Mouse (Mus musculus) Muller cell, postnatal 12 days (primary cell): ENCODE data around the gene Iqsec1.

Experiments
- DNase-seq: peaks from one replicate; pipeline ENCODE4 v3.0.0-alpha.2; 2015; ENCODE audit errors: inconsistent ontology term

Iqsec1 gene

GRCm38 (mm10) chr6:90953349-90953748, 35.1 kb downstream of the Iqsec1 start:
- no peak for DNase-seq

- no peak for DNase-seq
Observed at GRCm38 (mm10) chr6:90950936-90951335, 37.5 kb downstream of the Iqsec1 start.

DNA sequence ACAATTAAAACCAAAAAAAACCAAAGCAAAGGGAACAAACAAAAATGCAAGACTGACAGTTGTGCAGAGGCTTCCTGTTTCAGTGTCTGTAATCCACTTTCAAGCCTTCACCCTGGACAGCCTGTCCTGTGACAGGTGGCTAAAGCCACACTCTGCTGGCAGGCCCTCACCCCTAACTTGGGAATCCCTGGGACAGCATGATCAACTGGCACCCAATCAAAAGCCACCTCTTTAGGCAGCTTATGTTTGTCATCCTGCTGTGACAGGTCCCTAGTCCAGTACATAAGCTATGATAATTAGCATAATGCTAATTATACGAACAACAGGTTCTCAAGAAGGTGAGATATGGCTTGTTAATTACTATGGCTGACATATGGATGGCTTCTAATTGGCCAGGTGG, 40.4 kb downstream of the Iqsec1 start:
- DNase-seq: no peak

DNA sequence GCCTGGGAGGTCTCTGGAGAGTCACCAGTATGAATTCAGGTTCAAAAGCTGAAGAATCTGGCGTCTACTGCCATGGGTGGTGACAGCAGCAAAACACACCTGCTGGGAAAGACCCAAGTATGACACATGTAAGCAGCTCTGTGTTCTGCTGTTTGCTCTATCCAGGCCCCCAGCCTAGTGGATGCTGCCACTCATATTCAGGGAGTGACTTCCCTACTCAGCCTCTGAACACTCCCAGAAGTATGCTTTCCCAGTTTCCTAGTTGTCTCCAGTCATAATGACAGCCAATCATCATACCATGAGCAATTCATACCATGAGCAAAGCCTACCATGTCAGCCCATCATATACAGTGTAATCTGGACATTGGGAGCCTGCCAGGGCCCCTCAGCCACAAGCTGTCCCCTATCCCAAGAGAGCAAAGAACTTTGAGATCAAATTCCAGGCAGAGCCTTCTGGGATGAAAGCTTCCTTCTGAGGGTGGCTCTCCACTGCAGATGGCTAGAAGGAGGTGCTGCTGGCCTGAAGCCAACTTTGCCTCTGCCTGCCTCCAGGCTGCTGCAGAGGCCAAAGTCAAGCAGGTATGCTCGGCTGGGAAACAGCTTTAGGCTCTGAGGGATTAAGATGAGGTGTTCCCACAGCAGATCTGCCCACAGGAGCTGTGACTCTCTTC, 42.8 kb downstream of the Iqsec1 start:
- DNase-seq: no peak

DNA sequence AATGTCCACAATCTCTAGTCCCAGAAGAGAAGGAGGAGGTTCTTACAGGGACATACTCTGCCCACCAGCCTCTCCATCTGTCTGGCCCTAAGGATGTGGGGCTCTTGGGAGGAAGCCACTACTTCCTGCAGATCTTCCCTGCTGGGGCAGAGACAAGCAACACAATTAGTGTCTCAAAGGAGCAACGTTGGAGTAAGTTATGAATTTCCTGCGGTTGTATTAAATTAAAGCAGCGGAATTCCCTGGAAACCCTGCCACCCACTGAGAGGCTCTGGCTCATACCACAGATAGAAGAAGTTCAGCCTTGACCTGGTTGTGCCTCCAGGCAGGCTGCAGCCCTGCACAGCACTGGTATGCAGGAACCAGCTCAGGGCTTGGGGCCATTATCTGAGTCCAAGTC, 47.2 kb downstream of the Iqsec1 start:
- peak; percentile 61 for DNase-seq

DNA sequence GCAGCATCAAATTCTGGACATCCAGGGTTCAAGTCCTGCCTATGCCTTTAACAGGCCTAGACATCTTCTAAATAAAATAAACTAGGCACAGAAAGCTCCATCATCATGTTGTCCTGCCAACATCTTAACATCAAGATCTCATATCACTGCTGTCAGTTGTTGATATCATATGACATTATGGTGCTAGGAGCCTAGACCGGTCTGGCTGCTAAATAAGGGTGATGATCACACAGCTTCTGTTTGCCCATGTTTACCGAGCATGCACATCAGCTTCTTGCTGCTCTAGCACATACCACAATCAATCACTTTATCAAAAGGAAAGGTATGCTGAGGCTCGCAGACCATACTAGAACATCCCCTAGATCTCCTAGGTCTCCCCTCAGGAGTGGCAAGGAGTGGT, 54.8 kb downstream of the Iqsec1 start:
- no peak for DNase-seq

DNA sequence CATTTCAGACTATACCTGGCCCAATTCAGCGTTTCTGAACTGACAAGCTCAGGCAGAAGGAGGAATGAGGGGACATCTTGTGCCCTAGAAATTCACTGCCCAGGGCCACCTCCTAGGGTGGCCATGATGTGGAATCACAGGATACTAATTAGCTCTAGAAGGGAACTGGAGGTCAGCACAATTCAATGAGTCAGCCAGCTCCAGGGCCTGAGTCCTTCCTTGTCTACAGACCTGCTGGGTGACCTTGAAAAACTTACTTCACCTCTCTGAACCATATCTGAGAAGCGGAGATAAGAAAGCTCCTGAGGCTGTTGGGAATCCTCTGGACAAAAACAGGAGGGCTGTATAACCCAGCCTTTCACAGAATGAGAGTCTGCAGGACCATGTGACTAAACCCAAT, 59.7 kb downstream of the Iqsec1 start:
- DNase-seq: no peak

DNA sequence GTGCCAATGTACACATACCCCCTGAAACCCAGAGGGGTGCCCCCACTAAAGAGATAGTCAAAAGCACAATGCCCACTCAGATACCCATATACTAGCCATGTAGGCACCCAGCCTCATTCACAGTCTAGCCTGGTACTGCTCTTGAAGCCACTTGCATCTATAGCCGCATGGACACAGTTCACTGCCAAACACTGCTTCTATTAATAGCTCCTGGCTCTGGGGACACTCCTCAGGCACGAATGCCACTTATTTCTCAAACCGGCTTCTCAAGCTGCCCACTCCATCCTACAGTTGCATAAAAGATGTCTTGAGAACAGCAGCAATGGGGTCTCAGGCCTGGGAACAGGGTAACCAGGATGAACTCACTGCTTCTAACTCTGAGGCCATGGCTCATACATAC, 63.0 kb downstream of the Iqsec1 start:
- no peak for DNase-seq

- DNase-seq: no peak
Observed at GRCm38 (mm10) chr6:90924796-90925195, 63.7 kb downstream of the Iqsec1 start.

DNA sequence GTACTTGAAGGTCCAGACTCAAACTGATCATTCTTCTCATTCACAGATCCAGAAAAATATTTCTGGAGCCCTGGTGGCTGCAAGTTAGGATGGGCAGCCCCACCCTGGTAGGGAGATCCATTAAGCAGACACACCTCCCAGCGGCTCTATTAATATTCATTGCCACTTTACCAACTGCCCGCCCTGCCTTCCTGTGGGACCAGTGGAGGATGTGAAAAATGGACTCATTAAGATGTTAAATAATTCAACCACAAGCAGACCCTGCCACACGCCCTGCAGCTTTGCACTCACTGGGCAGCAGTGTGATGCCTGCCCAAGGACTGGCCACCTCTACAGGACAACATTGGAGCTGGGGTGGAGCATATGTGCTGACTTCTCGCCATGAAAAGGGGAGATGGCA, 64.1 kb downstream of the Iqsec1 start:
- no peak for DNase-seq

- DNase-seq: no peak
Observed at GRCm38 (mm10) chr6:90921259-90921946, 67.1 kb downstream of the Iqsec1 start.

DNA sequence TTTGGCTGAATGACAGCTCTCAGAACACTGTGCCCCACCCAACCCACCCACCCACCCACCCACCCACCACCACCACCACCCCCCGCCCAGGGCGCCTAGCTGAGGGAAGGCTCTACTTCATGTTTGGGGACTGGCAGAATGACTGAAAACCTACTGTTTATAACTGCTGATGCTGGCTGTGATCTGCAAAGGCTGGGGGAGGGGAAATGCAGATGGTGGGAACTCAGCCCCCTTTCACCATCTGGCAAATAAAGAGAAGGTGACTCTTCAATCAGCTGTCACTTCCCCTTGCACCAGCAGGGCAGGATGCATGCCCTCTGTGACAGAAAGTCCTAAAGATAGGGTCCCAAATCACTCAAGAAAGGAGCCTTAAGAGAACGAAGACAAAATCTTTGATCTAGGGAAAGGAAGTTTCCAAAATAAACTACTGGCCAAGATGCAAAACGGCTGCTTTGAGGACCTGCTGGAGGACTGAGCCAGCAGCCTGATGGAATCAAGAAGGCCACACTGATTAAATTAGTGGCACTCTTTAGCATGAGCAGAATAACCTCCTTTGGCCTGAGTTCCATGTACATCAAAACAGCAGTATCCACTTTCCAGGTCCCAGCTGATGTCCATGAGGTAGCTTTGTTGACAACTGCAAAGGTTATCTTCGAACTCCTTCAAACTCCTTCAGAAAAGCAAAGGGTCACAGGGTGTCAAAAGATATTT, 67.8 kb downstream of the Iqsec1 start:
- no peak for DNase-seq

DNA sequence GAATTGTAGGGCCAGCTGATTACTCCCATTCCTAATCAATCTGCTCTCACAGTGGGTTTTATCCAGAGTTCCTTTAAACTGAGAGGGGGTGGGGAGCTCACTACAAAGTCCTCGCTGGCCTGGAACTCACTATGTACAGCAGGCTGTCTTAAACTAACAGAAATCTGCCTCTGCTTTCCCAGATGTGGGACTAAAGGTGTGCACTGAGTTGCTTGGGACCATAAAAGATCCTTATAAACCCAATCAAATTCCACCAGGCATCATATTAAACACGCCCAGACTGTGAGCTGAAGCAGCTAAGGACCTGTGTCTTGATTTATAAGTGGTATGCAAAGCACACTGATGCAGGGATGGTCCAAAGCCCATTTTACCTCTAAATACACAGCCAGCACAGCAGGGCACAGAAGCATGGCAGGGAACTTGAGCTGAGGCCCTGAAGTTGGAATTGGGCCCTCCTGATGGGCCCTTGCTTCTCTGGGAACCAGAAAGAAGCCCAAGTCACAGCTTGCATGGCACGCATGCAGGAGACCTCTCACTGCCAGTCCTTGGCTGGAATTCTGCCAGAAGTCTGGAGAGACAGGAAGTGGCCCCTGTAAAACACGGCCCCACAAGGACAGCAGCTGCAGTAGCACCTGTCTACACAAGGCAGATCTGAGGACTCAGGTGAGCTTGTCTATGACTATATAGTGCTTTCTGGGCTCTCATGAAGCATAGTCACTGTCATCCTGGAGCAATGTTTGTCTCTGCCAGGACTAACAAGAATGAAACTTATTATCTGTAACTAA, 68.7 kb downstream of the Iqsec1 start:
- DNase-seq: no peak

DNA sequence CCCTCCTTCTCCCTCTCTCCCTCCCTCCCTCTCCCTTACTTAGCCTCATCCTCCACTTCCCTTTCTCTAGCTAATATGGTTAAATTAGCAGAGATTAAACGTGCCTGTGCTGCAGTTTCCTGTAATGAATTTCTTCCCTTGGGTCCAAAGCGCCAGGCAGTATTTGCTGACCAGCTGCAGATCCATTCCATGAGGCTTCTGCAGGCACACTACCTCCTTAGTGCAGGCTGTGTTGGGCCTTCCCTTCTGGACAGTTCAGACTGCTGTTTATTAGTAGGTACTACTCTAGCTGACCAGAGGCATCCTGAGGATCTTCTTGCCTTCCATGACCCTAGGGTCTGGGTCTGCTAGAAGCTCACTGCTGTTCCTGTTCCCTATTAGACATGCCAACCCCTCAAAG, 72.9 kb downstream of the Iqsec1 start:
- DNase-seq: no peak

DNA sequence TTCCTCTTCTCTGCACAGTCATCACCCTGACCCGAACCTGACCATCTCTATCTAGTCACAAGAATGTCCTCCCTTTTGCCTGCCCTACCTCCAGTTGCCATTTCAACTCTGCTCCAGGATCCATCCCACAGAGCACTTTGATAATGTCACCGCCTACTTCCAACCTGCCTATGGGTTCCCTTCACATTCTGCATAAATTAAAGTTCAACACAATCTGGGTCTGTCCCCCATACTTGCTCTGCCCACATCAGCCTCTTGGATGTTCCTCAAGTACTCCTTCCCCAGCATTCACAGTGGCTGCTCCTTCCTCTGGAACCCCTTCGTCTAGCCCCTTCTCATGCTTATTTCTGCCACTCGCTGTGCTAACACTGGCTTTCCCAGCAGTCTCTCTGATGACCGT, 74.7 kb downstream of the Iqsec1 start:
- DNase-seq: no peak

GRCm38 (mm10) chr6:90912768-90913167, 75.7 kb downstream of the Iqsec1 start:
- no peak for DNase-seq

- DNase-seq: peak; percentile 42
Observed at GRCm38 (mm10) chr6:90904143-90904542, 84.3 kb downstream of the Iqsec1 start.

- DNase-seq: no peak
Observed at GRCm38 (mm10) chr6:90900302-90900701, 88.2 kb downstream of the Iqsec1 start.

- no peak for DNase-seq
Observed at GRCm38 (mm10) chr6:90899266-90899665, 89.2 kb downstream of the Iqsec1 start.

- no peak for DNase-seq
Observed at GRCm38 (mm10) chr6:90898107-90898506, 90.4 kb downstream of the Iqsec1 start.

DNA sequence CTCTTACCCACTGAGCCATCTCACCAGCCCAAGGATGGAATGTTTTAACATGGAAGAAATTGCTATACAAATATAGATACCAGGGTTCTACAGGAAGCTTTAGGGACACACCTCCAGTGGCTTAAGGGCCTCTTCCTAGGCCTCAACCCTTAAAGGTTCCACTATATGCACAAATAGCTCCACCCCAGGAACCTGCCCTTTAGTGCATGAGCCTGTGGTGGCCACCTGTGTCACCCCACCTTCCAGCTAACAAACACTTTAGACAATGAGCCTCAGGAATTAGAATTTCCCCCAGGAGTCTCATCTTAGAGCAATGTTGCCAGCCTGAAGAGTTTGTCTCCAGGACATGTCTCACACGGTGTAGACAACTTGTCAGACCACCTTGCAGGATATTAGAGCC, 96.1 kb downstream of the Iqsec1 start:
- no peak for DNase-seq
